Mouse (Mus musculus) forelimb bud, embryonic 11.5 days (tissue): Measurements from ENCODE around the gene Pltp.

Experiments
- DNase-seq: peaks from one replicate; pipeline ENCODE4 v3.0.0-alpha.2; 2012; ENCODE audit warnings: low read depth, low spot score

Gene Pltp

DNA sequence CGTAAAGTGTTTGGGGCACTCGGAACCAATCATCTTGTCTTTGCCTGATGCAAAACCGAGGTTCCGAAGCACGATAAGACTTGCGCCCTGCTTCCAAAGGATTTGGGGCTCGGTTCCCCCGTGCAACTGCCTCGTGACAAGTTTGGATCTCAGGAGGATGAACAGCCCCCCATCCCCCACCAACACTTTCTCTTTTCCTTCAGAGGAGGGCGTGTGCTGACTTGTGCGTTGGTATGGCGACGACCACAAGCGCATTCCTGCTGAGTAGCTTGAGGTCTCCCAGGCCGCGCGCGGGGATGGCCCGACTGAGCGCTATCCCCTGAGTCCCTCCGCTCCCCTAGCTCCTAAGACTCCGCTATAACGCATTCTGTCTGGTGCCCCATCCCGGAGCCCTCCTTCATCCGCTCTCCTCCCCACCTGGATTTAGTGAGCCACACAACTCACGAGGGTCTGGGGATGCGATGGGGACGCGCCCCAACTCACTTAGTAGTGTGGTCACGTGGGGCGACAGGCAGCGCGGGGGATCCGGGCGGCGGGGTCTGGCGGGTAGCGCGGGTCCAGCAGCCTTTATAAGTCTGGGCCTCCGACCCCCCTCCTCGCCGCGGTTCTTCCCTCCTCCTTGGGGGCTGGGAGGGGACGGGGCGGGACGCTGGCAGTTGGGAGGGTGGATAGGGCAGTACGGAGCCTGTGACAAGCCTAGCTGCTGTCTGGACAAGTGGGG is at the start of gene Pltp:
Gene Pltp, minus strand, starts transcription at position 611 of the 721 bp plus-strand sequence.
- DNase-seq: peak; percentile 63

- no peak for DNase-seq
Observed at GRCm38 (mm10) chr2:164906071-164906470, 48.6 kb upstream of the Pltp start.

GRCm38 (mm10) chr2:164903496-164903895 is 46.0 kb upstream of the Pltp start:
- DNase-seq: no peak

DNA sequence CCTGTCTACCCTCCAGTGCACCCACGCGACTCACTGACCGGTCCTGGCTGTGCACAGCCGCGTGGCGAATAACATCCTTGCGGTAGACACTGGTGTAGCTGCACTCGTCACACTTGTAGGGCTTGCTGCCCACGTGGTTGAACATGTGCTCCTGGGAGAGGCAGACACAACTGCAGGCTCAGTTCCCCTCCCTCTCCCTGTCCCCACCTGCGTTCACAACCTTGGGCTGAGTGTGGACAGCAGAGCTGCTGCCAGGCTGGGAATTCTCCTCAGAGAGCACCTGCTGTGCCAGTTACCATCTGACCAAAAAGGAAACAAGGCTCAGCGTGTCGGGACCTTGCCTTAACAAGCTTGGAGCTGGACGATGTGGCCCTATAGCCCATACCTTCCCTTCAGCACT is 43.9 kb upstream of the Pltp start:
- no peak for DNase-seq

DNA sequence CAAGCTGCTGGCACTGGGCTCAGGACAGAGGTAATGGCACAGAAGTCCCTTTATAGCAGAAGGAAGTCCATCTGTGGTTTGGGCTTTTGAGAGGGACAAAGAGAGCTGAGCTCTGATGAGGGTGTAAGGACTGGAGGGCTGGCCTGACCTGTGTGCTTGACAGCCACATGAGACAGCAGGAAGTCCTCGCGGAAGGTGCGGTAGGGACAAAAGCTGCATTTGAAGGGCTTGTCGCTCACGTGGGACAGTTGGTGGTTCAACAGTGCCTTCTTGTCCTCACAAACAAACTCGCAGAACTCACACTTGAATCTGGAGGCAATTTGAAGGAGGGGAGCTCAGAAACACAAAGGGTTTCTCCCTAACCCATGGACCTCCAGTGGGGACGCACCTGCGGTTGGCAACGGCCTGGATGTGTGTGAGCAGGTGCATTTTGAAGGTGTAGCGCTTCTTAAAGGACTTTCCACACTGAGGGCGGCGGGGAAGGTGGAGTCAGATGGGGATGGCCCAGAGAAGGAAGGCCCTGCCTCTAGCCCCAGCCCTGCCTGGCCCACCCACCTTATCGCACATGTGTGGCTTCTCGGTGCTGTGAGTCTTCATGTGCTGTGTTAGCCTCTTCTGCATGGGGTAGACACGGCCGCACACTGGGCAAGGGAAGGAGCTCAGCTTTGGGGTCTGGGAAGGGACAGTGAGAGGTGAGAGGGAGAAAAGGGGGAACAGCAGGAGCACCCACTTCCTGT is 42.4 kb upstream of the Pltp start:
- no peak for DNase-seq

DNA sequence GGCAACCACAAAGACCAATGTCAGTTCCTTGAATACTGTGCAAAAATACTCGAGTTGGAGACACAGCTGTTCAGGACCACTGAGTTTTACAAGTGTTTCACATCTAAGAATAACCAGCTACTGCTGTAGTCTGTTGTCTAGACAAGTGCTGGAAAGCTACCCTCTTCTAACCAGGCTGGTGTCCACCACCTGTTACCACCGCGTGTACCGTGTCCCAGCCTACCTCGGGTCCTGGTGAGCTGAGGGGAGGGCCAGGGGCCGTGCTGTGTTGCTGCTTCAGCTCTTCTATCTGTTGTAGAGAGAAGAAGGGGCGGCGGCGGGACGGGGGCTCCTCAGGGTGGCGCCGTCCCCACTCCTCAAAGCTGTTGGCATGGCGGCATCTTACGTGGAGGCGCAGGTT is 41.5 kb upstream of the Pltp start:
- DNase-seq: no peak

DNA sequence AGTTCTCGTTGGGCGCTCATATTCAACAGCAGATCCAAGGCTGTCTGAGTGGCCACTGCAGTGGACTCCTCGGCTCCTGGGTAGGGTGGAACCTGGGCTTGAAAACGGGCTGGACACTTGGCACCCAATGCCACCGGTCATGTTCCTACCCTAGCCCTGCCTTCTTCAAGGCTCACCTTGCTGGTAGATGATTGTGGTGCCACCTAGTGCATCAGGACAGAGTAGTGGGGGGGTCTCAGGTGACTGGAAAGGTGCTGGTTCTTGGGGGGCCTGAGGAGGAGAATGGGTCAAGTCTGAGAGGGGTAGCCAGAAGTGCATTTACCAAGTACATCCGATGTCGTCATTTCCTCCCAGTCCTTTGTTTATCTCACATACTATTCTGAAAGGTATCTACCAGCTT is 40.5 kb upstream of the Pltp start:
- no peak for DNase-seq

DNA sequence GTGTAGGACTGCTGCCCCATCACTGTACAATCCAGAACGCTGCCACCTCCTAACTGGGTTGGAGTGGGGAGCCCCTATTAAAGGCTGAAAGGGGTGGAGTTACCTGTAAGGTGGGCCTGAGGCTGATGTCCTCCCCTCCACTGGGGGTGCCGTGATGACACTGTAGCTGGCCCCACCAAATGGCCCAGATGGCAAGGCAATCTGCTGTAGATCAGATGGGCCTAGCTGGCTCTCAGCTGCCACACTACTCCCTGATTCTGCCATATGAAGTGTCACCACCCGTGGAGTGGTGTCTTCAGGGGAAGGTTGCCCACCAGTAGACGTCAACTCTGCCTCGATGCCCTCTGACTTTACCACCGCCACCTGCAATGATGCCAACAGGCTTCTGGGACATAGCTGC is 38.4 kb upstream of the Pltp start:
- no peak for DNase-seq

DNA sequence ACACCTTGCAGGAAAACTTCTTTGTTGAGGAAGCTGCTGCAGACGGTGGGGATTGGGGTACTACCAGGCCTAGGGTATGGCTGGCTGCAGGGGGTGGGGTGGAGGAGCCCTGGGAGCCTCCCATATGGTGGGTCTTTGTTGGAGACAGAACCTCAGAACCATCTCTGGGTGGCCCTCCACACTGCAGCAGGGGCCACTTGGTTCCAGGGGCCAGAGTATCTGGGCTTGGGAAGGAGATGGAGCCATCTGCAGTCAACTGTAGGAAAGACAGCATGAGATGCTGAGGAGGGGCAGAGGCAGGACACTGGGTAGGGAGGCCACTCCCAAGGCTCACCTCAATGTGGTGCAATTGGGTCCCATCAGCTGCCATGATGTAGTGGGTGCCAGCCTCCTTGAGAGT is 37.1 kb upstream of the Pltp start:
- no peak for DNase-seq

DNA sequence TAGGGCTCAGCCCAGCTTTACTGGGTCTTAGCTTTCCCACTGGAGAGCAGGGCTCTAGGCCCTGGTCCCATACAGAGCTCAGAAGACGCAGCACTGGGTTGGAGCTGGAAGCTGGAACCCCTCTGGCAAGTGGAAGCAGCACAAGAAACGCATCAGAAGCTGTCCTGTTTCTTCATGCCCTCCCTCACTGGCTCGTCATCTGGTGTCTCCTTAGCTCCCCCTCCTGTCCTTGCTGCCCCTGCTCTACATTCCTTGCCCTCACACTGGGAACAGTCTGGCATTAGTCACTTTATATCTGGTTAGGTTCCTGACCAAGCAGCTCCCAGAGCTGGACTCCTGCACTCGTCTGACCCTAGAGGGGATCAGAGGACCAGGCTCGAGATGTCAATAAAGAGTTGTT is 36.5 kb upstream of the Pltp start:
- no peak for DNase-seq

- DNase-seq: no peak
Observed at GRCm38 (mm10) chr2:164892696-164893216, 35.2 kb upstream of the Pltp start.

DNA sequence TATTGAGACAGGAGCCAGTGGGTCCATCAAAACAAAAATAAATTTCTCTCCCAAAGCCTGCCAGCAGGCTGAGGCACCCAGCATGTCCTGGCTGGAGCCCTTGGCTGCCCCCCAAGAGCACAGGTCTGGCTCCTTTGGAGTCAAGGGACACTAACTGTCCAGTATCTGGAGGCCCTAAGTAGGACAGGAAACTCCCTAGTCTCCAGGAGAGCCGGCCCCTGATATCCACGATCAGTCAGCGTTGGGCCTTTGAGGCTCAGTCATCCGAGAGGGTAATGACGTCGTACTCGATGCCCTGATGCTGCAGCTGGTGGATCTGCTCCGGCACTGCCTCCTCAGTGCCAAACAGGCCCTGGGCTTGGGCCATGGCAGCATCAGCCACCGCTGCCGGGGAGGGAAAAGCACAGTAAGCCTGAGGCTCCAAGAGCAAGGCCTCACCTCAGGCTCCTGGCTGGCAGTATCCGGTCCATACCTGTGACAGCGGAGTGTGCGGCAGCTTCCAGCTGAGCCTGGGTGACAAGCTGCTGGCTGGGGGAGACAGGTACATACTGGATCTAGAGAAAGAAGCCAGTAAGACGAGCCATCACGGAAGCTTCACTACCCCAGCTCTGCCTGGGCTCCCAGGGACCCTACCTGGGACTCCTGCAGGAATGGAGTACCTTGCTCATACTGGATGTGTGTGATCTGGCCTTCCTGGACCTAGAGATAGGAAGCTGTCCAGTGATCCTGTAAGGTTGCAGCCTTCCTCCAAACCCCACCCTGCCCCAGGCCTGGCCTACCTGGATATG is 34.6 kb upstream of the Pltp start:
- DNase-seq: no peak

- DNase-seq: no peak
Observed at GRCm38 (mm10) chr2:164891056-164891834, 33.7 kb upstream of the Pltp start.

- no peak for DNase-seq
Observed at GRCm38 (mm10) chr2:164890411-164891049, 33.0 kb upstream of the Pltp start.

DNA sequence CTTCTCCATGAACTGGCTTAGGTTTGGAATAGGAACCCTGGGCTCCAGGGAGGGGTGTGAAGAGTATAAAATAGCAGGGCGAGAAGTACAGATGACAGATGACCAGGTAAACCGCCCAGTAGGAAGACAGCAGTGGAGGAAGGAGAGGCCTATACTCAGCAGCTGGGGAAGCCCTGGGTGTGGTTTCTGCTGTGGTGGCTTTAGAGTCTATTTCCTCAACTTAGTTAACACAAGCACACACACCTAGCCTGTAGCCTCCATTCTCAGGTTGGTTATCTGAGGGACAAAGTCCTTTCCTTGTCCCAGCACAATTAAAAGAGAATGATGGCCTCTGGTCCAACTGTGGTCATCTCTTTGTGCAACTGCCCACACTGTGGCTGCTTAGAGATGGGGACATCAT is 32.4 kb upstream of the Pltp start:
- DNase-seq: no peak

- DNase-seq: no peak
Observed at GRCm38 (mm10) chr2:164888996-164889395, 31.5 kb upstream of the Pltp start.

DNA sequence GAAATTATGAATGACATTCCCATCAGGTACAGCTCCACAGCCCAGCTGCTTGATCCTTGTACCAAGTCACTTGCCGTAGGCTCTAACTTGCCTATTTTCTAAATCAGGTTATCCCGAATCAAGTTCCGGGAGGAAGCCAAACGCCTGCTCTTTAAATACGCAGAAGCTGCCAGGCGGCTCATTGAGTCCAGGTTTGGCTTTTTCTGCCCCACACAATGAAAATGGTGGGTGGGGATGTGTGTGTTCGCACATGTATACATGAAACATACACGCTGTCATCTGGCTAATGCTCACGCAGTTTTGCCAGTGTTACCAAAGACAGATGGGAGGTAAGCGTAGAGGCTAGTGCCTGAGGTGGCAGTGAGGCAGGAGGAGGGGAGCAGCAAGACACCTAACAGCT is 29.1 kb upstream of the Pltp start:
- DNase-seq: no peak

DNA sequence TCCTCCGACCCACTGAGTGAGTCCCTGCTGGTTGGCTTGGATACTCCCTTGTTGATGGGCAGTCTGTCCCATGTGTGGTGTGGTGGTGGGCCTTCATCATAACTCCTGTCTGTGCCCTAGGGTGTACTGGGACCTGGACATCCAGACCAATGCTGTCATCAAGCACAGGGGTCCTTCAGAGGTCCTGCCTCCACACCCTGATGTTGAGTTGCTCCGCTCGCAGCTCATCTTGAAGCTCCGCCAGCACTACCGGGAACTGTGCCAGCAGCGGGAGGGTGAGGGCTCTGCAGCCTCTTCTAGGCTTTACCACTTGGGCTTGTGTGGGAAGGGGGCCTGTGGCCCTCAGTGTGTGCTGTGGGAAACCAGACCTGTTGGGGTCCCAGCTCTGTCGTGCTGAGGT is 28.3 kb upstream of the Pltp start:
- no peak for DNase-seq

DNA sequence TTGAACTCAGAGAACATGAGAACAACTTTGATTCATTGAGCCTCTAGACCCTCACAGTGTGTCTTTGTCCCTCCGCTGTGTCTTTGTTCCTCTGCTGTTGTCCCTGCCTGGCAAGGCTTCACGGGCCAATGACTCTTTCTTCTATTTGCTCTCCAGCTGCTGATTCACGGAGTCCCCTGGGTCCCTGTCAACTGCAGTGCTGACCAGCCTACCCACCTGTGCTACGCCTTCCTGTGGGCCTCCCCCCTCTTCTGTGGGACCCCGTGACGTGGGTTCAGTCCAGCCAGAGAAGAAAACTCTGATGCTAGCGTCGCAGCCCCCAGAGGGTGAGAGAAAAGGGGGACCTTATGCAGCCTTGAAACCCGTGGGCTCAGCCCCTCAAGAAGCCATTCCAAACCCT is 25.1 kb upstream of the Pltp start:
- DNase-seq: no peak

GRCm38 (mm10) chr2:164879568-164880277 is 22.2 kb upstream of the Pltp start:
- DNase-seq: peak; percentile 97

GRCm38 (mm10) chr2:164879228-164879567 is 21.7 kb upstream of the Pltp start, which contains the start of gene Pcif1:
TSS of gene Pcif1 (plus strand) at chr2:164879304.
- peak; percentile 90 for DNase-seq
